Mouse (Mus musculus): ENCODE data around the gene Gng7.

The Gng7 gene

DNA sequence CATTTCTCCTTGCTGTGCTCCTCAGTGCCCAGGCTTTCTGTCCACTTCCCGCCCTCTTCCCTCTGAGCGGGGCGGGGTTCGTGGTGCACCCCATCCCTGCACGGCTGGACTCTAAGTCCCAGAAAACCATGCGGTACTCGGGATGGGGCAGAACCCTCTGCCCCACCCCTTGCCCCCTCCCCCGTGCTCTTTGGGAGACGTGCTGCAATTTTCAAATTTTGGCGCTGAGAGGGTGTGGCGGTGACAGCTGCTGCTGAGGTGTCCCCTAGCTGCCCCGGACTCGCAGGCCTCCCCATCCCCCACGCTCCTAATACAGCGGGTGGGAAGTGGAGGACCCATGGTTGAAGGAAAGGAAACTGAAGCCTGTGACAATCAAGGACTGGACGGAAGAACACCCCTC is 92.8 kb downstream of the Gng7 start:
- DNase-seq: peak; percentile 55

DNA sequence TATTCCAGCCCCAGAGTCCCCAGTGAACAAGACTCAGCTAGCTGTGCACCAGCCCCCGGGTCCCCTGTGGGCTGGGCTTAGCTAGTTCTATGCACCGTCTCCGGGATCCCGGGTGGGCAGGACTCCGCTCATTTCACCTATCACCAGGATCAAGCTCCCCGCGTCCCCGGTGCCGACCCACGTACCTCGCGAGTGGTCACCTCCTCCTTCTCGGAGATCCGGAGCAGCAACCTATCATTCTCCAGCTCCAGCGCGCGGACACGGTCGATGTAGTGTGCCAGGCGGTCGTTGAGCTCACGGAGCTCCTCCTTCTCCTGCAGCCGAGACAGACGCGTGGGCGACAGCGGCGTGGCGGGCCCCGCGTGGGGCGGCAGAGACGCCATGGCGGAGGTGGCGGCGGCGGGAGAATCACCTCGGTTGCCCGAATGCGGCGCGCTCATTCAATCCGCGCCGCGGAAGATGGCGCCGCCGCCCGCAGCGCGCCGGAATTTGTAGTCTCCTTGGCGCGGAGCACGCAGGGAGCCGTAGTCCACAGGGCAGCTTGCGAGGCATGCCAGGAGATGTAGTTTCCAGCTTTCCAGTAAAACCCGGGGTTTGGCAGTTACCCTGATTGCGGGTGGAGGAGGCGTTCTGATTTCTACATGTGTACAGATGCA is 96.8 kb downstream of the Gng7 start, which contains the start of gene Lmnb2:
TSS of gene Lmnb2 (minus strand) at position 467 of the 656 bp plus-strand sequence.
- DNase-seq: peak; percentile 65

DNA sequence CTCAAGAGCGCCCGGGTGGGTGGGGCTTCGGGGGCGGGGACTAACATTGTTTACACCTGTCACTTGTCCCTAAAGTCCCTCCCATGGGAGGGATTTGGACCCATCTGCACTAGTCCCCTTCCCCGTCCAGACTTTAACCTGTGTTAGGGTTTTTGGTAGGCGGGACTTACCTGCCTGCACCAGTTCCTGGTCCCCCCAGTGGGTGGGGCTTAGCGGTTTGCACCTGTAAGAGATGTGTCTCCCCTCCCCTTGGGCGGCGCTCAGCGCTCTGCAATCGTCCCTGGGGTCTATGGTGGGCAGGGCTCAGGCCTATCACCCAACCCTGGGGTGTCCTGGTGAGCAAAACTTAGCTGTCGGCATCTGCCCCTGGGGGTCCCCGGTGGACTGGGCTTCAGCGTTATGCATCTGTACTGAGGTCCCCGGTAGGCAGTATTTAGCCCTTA is 97.4 kb downstream of the Gng7 start:
- DNase-seq: peak; percentile 40

DNA sequence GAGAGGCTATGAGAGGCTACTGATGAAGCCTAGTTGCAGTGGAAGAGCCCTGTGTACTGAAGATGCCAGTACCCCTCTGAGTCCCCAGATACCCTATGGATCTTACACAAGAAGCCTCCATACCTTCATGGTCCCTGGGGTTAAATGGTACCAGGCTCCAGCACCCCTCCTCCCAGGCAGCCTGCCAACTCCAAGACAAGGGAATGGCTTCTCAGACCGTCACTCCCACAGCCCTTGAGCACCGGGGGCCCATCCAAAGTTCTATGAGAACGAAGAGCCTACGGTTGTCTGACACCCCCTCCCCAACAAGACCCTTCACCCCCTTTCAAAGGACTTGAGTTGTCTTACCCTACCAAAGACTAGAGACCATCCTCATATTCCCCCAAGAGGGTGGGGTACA is 99.0 kb downstream of the Gng7 start:
- DNase-seq: no peak

DNA sequence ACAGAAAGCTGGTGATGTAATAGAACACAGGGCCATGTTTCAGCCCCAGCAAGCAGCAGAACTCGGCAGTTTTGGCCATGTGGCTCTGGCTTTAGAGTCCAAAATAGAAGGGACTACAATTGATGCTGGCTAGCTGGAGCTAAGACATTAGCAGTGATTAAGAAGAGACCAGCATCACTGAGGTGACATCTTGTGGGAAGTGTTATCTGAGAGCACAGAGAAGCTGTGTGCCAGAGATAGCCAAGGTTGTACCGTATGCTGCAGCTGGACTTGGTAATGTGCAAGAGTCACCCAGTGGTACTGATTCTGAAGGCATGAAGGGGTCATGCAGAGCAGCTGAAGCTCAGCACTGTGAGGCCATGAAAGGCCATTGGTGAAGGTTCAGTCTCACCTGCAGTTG is 99.5 kb downstream of the Gng7 start:
- DNase-seq: no peak

DNA sequence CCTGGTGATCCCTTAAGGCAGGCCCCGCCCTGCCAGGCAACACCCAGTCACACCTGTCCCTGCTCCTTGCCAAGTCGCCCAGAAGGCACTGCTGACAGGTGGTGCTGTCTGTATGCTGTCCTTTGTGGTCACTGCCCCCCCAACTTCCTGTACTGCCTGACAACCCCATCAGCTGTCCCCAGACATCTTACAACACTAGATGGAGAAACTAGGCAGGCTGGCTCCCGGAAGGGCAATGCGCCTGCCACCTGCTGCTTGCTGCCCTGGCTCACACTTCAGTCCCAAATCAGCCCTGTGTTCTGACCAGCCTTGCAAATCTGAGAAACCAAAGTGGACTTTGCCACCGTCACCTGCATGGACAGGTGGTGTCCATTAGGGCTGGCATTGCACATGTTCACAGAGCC is 100.5 kb downstream of the Gng7 start:
- no peak for DNase-seq

DNA sequence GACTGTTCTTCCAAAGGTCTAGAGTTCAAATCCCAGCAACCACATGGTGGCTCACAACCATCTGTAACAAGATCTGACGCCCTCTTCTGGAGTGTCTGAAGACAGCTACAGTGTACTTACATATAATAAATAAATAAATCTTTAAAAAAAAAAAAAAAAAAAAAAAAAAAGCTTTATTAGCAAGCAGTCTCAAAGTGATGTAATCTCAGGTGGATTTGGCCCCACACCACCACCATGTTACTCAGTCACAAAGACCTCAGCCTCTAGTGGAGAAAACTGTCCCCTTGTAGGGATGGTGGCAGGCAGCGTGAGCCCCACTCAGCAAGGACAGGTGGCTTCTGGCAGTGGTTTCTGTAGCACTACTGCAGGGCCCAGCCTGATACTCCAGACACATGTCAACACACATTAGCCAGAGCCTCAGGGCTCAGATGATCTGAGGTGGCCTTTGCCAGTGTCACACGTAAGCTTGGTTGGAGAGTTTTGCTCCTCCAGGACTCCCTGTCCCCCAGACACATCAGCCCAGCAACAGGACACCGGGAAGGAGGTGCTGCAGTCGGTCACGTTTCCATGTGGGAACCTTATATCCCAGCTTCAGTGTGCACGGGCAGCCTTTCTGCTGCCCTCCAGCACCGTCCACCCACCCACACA is 101.3 kb downstream of the Gng7 start:
- DNase-seq: no peak

DNA sequence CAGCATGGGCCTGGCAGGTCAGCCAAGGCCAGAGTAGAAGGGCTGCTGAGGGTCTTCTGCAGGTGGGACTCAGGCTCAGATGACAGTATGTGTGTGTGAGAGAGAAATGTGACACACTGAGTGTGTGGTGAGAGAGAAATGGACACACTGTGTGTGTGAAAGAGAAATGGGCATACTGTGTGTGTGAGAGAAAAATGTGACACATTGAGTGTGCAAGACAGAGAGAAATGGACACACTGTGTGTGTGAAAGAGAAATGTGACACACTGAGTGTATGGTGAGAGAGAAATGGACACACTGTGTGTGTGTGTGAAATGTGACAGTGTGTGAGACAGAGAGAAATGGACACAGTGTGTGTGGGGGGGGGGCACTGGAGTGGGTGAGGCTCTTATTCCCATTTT is 102.9 kb downstream of the Gng7 start:
- no peak for DNase-seq

DNA sequence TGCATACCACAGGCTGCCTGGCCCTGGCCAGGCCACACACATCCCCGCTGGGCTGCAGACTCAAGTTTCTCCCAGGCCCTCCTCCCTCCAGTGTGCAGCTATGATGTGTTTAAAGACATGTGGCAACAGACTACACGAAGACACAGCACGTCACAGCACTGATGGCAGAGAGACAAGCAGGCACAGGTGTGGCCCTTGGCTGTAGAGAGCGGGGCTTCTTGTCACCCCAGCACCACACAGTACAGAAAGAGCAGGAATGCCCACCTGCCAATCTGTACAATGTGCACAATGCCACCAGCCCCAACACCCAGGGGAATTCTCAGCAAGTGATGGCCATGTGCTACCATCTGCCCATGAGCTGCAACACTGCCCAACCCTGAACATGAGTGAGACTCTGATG is 103.4 kb downstream of the Gng7 start:
- DNase-seq: no peak

DNA sequence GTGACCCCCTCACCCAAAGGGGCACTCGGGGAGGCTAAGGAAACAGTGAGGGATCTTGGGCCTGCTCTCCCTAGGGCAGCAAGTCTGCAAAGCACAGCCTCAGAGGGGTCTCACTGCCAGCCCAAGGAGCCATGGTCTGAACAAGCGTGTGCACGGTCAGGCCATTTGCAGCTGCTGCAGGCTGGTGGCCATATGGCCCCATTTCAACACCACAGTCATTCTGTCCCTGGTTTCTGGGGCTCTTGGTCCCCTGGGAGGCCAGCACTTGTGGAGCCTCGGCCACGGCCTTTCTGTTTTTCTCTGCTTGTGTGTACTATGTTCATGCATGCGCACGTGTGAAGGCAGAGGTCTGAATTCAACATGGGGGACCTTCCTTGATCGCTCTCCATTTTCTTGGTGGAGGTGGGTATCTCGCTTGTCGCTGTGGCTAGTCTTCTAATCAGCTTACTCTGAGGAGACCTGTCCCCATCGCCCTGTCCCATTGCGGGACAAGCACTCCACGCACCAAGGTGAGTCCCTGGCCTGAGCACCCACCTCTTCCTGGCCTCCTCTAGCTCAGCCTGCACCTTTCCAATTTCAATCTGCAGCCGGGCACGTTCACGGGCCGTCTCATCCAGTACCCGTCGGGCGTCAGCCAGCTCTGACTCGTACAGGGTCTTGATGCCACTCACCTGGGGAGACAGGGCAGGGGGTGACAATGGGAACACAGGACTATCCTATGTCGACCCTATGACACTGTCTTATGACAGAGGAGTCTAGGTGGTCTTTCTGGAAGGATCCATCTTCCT is 105.2 kb downstream of the Gng7 start:
- no peak for DNase-seq

DNA sequence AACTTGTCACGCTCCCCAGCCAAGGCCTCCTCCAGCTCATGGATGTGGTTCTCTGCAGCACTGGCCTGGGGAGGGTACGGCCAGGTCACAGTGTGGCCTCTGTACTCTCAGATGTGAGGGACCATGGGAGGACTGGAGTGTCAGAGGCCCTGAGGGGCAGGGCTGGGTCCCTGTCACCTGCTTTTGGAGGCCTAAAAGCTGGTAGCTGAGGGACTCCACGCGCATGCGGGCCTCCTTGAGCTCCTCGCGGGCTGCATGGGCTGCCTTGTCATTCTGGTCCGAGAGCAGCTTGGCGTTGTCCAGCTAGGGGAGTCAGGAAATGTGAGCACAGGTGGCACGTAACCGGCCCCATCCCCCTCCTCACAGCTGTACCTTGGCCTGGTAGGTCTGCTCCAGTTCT is 110.0 kb downstream of the Gng7 start:
- DNase-seq: no peak

DNA sequence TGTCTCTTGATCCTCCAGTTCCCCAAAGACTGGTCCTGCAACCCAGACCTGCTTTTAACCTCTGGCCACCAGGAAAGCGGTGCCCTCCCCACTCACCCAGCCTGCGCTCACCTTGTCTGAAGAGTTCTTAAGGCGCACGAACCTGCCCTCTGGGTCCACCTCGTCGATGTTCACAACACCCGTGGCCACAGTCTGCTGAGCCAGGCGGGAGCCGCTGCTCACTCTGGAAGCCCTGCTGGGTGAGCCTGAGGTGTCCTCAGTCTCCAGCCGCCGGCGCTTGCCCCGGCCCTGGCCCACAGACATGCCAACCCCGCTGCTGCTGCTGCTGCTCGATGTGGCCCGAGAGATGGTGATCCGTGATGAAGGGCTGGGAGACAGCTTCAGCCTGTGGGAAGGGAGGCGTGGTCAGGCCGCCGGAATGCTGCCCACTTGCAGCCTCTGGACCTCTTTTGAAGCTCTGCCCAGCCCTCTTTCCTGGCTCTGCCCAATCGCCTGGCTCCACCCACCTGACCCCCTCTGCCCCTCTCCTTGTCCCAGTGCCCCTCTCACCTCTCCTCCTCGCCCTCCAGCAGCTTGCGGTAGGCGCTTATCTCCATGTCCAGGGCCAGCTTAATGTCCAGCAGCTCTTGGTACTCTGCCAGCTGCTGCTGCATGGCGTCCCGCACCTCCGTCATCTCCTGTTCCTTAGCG is 110.6 kb downstream of the Gng7 start:
- no peak for DNase-seq

DNA sequence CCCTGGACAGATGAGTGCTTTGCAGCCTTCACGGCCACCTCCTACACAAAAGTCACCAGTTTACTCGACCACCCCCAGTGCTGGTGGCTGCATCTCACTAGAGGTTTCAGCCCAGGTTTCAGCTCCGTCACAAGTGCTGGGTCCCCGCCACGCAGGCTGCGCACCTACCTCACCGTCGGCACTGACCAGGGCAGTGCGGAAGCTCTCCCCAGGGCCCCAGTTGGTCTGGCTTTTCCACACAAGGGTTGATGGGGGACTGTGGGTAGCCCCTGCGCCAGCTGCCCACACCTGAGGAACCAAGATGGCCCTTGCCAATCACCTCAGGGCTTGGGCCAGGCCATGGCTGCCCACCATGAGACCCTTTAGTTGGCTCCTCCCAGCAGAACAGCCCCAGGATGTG is 111.5 kb downstream of the Gng7 start:
- DNase-seq: no peak

DNA sequence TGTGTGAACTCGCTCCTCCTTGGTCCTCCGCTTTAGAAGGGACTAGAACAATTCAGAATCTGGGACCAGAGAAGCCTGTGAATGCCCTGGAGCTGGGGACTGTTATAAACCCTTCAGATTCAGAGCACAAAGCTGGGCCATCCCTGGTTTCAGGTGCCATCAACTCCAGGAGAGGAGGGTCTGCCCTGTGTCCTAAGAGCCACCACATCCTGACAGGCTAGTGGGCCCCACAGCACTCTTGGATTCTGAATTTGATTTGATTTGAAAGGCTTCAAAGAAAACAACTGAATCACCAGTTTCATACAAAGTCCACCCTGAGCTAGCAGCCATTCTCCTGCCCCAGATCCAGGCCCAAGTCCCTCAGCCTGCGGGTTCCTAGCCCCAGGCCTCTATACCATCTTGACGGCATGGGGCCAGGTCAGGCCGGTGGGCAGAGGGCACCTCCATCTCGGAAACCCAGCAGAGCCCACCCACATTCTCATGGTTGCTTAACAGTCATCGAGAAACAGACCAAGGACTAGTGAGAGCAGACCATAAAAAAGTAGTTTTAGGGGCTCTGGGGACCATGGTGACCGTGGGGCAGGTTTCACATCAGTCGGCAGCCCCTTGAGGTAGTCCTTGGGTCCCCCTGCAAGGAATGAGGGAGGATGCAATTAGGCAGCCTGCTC is 112.3 kb downstream of the Gng7 start:
- DNase-seq: no peak

DNA sequence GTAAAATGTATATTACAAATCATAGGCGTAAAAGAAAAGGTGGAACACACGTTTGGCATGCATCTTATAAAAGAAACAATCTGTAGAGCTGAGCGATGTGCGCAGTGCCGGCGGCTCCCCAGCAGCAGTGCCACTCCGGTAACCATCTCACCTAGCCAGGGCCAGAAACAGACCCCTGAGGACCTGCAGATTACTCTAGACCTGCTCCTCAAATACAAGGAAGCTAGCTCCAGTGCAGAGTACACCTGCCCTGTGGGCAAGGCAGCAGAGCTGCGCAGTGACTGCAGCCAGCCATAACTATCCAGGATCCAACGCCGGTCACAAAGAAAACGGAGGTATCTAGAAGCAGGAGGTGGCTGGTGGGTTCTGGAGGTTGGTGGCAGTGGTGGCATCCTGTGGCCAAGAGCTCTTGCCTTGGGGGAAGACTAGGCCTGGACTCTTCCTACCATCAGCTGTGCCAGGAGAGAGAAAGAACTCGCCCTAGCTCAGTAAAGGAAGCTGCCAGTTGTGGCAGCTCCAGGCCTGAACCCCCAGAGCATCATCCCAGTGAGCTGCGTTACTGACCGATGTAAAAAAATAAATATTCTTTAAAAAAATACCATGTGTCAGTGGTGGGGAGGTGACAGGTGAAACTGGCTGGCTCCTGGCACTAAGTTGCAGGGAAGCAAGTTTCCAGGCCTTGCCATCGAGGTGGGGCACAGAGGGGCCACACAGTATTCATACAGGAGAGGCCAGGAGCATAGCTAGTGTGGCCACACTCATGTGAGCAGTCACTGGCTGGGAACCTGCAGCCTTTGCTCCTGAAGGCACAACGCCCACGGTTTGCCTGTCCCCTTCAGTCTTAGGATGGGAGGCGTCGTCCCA is 113.1 kb downstream of the Gng7 start:
- no peak for DNase-seq

DNA sequence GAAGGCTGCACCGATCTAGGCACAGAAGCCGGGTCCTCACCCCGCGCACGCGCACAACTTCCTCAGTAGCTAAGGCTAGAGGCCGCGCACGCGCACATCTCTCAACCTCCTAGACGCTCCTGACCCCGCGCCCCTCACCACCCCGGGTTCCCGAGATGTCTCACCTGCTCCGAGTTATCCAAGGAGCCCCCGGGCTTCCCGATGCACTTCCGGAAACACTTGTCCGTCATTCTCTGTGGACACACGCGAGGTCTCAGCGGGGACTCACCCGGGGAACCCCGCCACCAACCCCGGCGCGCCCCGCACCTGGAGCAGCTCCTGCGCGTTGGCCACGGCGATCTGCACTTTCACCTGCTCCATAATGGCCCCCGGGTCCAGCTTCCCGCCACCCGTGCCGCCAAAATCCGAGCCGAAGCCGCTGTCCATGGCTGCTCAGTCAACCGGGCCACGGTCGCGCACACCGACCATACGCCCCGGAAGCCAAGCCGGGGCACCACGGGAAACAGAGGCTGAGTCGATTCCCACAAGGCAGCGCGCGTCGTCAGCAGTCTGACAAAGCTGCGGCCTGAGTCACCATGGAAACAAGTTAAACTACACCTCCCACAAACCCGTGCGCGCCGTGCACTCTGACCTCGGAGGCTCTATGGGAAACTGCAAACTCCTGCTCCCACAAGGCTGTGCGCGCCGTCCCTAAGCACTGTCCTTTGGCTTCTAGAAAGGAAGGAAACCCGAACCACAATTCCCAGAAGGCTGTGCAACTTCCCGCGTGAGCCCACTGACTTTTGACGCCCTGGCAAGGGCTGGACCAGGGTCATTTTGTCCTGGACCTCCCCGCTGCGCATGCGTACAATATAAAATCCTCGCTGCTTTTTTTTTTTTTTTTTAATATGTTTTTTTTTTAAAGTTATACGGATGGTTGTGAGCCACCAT is 114.2 kb downstream of the Gng7 start, which contains the start of gene Timm13:
TSS of gene Timm13 (minus strand) at position 652 of the 930 bp plus-strand sequence.
- DNase-seq: peak; percentile 98

DNA sequence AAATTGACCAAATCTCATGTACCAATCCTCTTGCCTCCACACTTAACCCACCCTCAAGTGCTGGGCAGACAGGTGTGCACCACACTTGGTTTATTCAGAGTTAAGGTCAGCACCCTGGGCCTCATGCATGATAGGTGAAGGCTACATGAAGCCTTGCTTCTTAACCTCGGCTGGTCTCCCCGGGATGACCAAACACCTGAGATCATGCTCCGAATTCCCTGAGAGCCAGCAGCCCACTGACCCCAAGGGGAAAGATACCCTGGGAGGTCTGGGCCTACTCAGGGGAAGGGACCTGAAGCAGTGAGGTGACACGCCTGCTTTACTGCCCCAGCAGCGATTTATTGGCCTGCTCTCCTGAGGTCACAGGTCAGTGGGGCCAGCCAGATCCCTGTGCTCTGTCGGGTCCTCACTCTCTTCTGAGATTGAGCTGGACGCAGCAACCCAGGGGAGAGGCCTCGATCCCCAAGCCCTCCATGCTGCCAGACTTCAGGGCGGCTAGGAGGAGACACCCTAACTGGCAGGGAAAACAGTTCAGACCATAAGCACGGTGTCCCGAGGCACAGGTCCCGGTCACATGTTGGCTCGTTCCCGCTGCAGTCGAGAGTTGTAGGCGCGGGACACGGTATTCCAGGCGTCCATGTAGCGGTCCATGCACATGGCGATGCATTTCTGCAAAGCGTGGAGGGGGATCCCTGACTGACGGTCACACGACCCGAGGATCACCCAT is 115.0 kb downstream of the Gng7 start:
- DNase-seq: no peak

DNA sequence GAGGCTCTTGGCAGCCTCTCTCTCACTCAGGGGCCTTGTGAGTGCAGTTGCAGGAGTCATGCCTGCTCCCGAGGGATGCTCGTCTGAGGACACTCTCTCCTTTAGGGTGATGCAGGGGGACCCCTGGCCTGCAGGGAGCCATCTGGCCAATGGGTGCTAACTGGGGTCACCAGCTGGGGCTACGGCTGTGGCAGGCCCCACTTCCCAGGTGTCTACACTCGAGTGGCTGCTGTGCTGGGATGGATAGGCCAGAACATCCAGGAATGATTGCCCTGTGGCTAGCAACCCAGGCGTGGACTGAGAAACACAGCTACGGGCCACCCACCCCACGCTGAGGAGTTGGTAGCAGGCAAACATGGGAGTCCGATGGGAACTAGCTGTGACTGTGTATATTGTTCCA is 115.7 kb downstream of the Gng7 start:
- DNase-seq: no peak

All from liver (tissue).